Mouse (Mus musculus): Measurements from ENCODE around the gene Cep72.

DNA sequence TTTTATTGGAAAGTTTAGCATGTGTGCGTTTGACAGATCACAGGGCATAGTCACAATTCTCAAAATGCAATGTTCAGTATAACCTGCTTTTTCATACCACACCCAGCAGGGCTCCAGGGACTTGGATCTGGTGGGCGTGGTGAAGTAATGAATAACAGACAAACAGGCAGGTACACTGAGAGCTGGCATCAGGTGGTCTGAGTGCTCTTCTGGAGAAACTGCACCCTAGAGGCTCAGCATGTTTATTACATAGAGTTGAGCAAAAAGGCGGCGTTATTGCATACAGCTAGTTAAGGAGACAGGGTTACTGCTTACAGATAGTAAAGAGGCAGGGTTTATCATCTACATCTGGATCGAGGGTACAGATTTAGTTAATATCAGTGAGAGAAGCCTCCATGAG, 71.8 kb downstream of the Cep72 start:
- TF ChIP-seq CTCF (IDR thresholded peaks at IDR 0.05; ENCODE audit: low read depth): no peak
- TF ChIP-seq EP300 (IDR thresholded peaks at IDR 0.05; ENCODE audit: low read depth): no peak

Data from liver, embryonic 14.5 days (tissue).